Mouse (Mus musculus) cortical plate, adult 2 months (tissue): Measurements from ENCODE around the gene Grxcr1.

ENCODE experiments used
- CTCF ChIP-seq: fragments of 200-500 bp; IDR thresholded peaks from 2 replicates; pipeline ENCODE4 v1.5.1; 2011; ENCODE audit warnings: mild to moderate bottlenecking, control low read depth, low read length; ENCODE audit not compliant: insufficient read depth; ENCODE audit errors: extremely low read depth
- POLR2A ChIP-seq: fragments of 200-500 bp; IDR thresholded peaks from 2 replicates; pipeline ENCODE4 v1.6.1; 2011; ENCODE audit warnings: mild to moderate bottlenecking, low read length, control low read depth; ENCODE audit not compliant: insufficient read depth; ENCODE audit errors: extremely low read depth

DNA sequence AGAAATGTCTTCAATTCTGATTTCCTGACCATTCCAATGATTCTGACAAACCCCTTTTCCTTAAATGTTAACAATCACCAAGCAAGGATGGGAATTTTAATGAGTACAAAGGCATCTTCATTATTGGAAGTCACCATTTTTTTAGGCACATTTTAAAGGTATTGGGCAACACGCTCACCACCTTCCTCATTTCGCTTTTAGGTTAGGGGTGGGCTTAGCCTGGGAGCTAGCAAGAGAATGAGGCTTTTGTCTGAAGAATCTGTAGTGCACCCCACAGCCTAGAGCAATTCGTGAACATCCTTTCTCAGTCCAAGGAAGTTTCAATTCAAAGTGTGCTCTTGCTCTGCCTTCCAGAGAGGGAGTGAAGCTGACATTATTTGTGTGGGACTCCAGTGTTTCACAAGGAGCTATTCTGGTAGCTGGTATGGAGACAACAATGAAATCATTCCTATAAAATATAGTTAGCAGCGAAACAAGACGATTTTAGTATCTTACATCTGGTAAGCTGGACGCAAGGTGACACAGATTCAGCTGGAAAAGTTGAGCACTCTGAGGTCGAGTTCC is 55.0 kb downstream of the Grxcr1 start:
- TF ChIP-seq CTCF (no peak), POLR2A (no peak)
